Mouse (Mus musculus): Measurements from ENCODE around the gene Gm9837.

GRCm38 (mm10) chr11:53503738-53504137 is 33.5 kb upstream of the Gm9837 start:
- TF ChIP-seq TAL1 (IDR thresholded peaks at IDR 0.05; ENCODE audit: low read length): no peak
- TF ChIP-seq GATA1 (IDR thresholded peaks at IDR 0.05; ENCODE audit: low read length): no peak

All from erythroblast, embryonic 14.5 days (primary cell).